13 mouse cellular contexts compared by ENCODE assay signal in genomic region chr11:115202756-115203155, GRCm38 (mm10). TPM values are rescaled to one million over a fixed set of nuclear protein-coding genes. Genes with fewer than 3 reads are reported as not detected.
A peak's percentile ranks its signal among the peaks of the same experiment; 100 is the strongest.
DNase-seq lines count a peak whose midpoint lies in the region; ATAC-seq lines count a peak whose summit lies in the region.
"Had no signal": no experiment of that assay in that cellular context is flagged by ENCODE, and none has a peak within 500 bp of the region (broad histone marks: within the 10 kb centered on the region; RNA-seq: fewer than 3 reads in every experiment).

No protein-coding gene starts in this region.

- H3K4me3 ChIP-seq in forebrain, embryonic 16.5 days (replicated peaks; ENCODE audit: low read length) = no peak overlapping the region
- H3K4me3 ChIP-seq in forebrain, embryonic 11.5 days (ENCODE audit: low read depth, low read length) = no peak overlapping the region
- H3K4me3 ChIP-seq in hindbrain, embryonic 15.5 days = no peak overlapping the region
- no peak overlapping the region for H3K4me3 ChIP-seq in hindbrain, embryonic 11.5 days (ENCODE audit: low read depth, low read length)
- H3K4me3 ChIP-seq in midbrain, embryonic 11.5 days (ENCODE audit: low read depth, low read length) = no peak overlapping the region
- H3K4me3 ChIP-seq in midbrain, embryonic 14.5 days (replicated peaks; ENCODE audit: low read depth, low read length) = no peak overlapping the region
- H3K4me3 ChIP-seq: heart, embryonic 13.5 days; hindbrain, embryonic 12.5 days; liver, embryonic 15.5 days had no signal

- H3K9ac ChIP-seq in forebrain, embryonic 16.5 days (replicated peaks; ENCODE audit: low read depth, low read length) = no peak overlapping the region
- H3K9ac ChIP-seq in forebrain, embryonic 11.5 days (ENCODE audit: low read length) = no peak overlapping the region
- H3K9ac ChIP-seq in hindbrain, embryonic 15.5 days = no peak overlapping the region
- no peak overlapping the region for H3K9ac ChIP-seq in hindbrain, embryonic 11.5 days (ENCODE audit: low read depth, low read length)
- H3K9ac ChIP-seq in midbrain, embryonic 11.5 days (ENCODE audit: low read length) = no peak overlapping the region
- no peak overlapping the region for H3K9ac ChIP-seq in midbrain, embryonic 14.5 days (replicated peaks; ENCODE audit: low read length)
- H3K9ac ChIP-seq: heart, embryonic 13.5 days; hindbrain, embryonic 12.5 days; liver, embryonic 15.5 days; lung, embryonic 14.5 days had no signal

- H3K36me3 ChIP-seq in forebrain, embryonic 16.5 days (ENCODE audit: control insufficient read depth, insufficient read depth) = peaks cover 13% of the 10 kb centered on the region; the same call in 1 of the 2 replicates
- H3K36me3 ChIP-seq in forebrain, embryonic 11.5 days (ENCODE audit: control insufficient read depth, insufficient read depth, low read length) = no peaks in the 10 kb centered on the region; the same call in 1 of the 2 replicates
- peaks cover 28% of the 10 kb centered on the region for H3K36me3 ChIP-seq in hindbrain, embryonic 15.5 days
- H3K36me3 ChIP-seq in hindbrain, embryonic 11.5 days (ENCODE audit: control insufficient read depth, insufficient read depth, low read length) = no peaks in the 10 kb centered on the region; the same call in 1 of the 2 replicates
- no peaks in the 10 kb centered on the region for H3K36me3 ChIP-seq in midbrain, embryonic 11.5 days (ENCODE audit: control insufficient read depth, insufficient read depth, low read length)
- H3K36me3 ChIP-seq in midbrain, embryonic 14.5 days (ENCODE audit: control insufficient read depth, insufficient read depth, low read length) = peaks cover 60% of the 10 kb centered on the region

- no peaks in the 10 kb centered on the region; the same call in 1 of the 2 replicates for H3K4me1 ChIP-seq in forebrain, embryonic 16.5 days (replicated peaks; ENCODE audit: control insufficient read depth, insufficient read depth, low read length)
- no peaks in the 10 kb centered on the region for H3K4me1 ChIP-seq in forebrain, embryonic 11.5 days (replicated peaks; ENCODE audit: control insufficient read depth, insufficient read depth, low read length)
- H3K4me1 ChIP-seq in hindbrain, embryonic 15.5 days (replicated peaks) = peaks cover 22% of the 10 kb centered on the region
- peaks cover 6% of the 10 kb centered on the region for H3K4me1 ChIP-seq in hindbrain, embryonic 11.5 days (replicated peaks; ENCODE audit: control insufficient read depth, insufficient read depth, low read length)
- no peaks in the 10 kb centered on the region for H3K4me1 ChIP-seq in midbrain, embryonic 11.5 days (ENCODE audit: control insufficient read depth, insufficient read depth, low read length)
- H3K4me1 ChIP-seq in midbrain, embryonic 14.5 days (ENCODE audit: control insufficient read depth, insufficient read depth, low read length) = no peaks in the 10 kb centered on the region
- H3K4me1 ChIP-seq: heart, embryonic 13.5 days; liver, embryonic 15.5 days had no signal

- H3K27me3 ChIP-seq in forebrain, embryonic 16.5 days (replicated peaks; ENCODE audit: control insufficient read depth, insufficient read depth, low read length) = no peaks in the 10 kb centered on the region
- H3K27me3 ChIP-seq in forebrain, embryonic 11.5 days (ENCODE audit: control insufficient read depth, insufficient read depth, low read length) = no peaks in the 10 kb centered on the region
- no peaks in the 10 kb centered on the region; the same call in 1 of the 2 replicates for H3K27me3 ChIP-seq in hindbrain, embryonic 15.5 days
- H3K27me3 ChIP-seq in hindbrain, embryonic 11.5 days (ENCODE audit: control insufficient read depth, insufficient read depth, low read length) = no peaks in the 10 kb centered on the region
- H3K27me3 ChIP-seq in midbrain, embryonic 11.5 days (ENCODE audit: control insufficient read depth, insufficient read depth, low read length) = no peaks in the 10 kb centered on the region
- H3K27me3 ChIP-seq in midbrain, embryonic 14.5 days (ENCODE audit: control insufficient read depth, insufficient read depth, low read length) = no peaks in the 10 kb centered on the region
- H3K27me3 ChIP-seq: CH12.LX; hindbrain, embryonic 12.5 days; liver, embryonic 15.5 days had no signal

- no peak overlapping the region for H3K27ac ChIP-seq in forebrain, embryonic 16.5 days (ENCODE audit: low read length)
- no peak overlapping the region for H3K27ac ChIP-seq in forebrain, embryonic 11.5 days (ENCODE audit: low read depth, low read length)
- no peak overlapping the region for H3K27ac ChIP-seq in hindbrain, embryonic 15.5 days (replicated peaks)
- no peak overlapping the region for H3K27ac ChIP-seq in hindbrain, embryonic 11.5 days (ENCODE audit: low read depth, low read length)
- no peak overlapping the region for H3K27ac ChIP-seq in midbrain, embryonic 11.5 days (ENCODE audit: low read depth, low read length)
- H3K27ac ChIP-seq in midbrain, embryonic 14.5 days (replicated peaks; ENCODE audit: low read depth, low read length) = no peak overlapping the region
- H3K27ac ChIP-seq: heart, embryonic 13.5 days; hindbrain, embryonic 12.5 days; liver, embryonic 15.5 days had no signal

- H3K4me2 ChIP-seq in forebrain, embryonic 16.5 days (ENCODE audit: low read length) = no peak overlapping the region
- H3K4me2 ChIP-seq in forebrain, embryonic 11.5 days (ENCODE audit: low read depth, low read length, severe bottlenecking) = no peak overlapping the region
- H3K4me2 ChIP-seq in hindbrain, embryonic 15.5 days = no peak overlapping the region
- no peak overlapping the region for H3K4me2 ChIP-seq in hindbrain, embryonic 11.5 days (replicated peaks; ENCODE audit: low read depth, low read length)
- H3K4me2 ChIP-seq in midbrain, embryonic 11.5 days = no peak overlapping the region
- H3K4me2 ChIP-seq in midbrain, embryonic 14.5 days (ENCODE audit: low read length) = no peak overlapping the region
- H3K4me2 ChIP-seq: heart, embryonic 13.5 days; hindbrain, embryonic 12.5 days; liver, embryonic 15.5 days; lung, embryonic 14.5 days had no signal

- H3K9me3 ChIP-seq in forebrain, embryonic 16.5 days (ENCODE audit: control insufficient read depth, low read length) = no peaks in the 10 kb centered on the region
- no peaks in the 10 kb centered on the region for H3K9me3 ChIP-seq in forebrain, embryonic 11.5 days (ENCODE audit: control insufficient read depth, low read length)
- H3K9me3 ChIP-seq in hindbrain, embryonic 15.5 days = no peaks in the 10 kb centered on the region
- H3K9me3 ChIP-seq in hindbrain, embryonic 11.5 days (ENCODE audit: control insufficient read depth, low read length) = no peaks in the 10 kb centered on the region
- H3K9me3 ChIP-seq in midbrain, embryonic 11.5 days (ENCODE audit: control insufficient read depth, low read length) = no peaks in the 10 kb centered on the region
- no peaks in the 10 kb centered on the region for H3K9me3 ChIP-seq in midbrain, embryonic 14.5 days (ENCODE audit: control insufficient read depth, low read length)
- H3K9me3 ChIP-seq: heart, embryonic 13.5 days; hindbrain, embryonic 12.5 days; liver, embryonic 15.5 days had no signal

- WGBS in forebrain, embryonic 16.5 days = 92% methylated on average over 9 of the region's 9 CpGs
- 92% methylated on average over 9 of the region's 9 CpGs for WGBS in forebrain, embryonic 11.5 days
- 87% methylated on average over 9 of the region's 9 CpGs for WGBS in hindbrain, embryonic 15.5 days
- WGBS in hindbrain, embryonic 11.5 days = 88% methylated on average over 9 of the region's 9 CpGs
- WGBS in midbrain, embryonic 11.5 days = 95% methylated on average over 9 of the region's 9 CpGs
- WGBS in midbrain, embryonic 14.5 days = 95% methylated on average over 9 of the region's 9 CpGs

- peak; percentile 74; the same call in 1 of the 2 replicates for ATAC-seq in cerebellum, adult (ENCODE audit: insufficient number of reproducible peaks, low FRiP score, low TSS enrichment)
- ATAC-seq in forebrain, embryonic 16.5 days = 0 out of 2 replicates have a peak, but pooled peaks have one; percentile 37
- no peak for ATAC-seq in forebrain, embryonic 11.5 days (replicated peaks; ENCODE audit: low FRiP score)
- peak; percentile 17; the same call in 1 of the 2 replicates for ATAC-seq in hindbrain, embryonic 15.5 days (ENCODE audit: low FRiP score, low read depth)
- ATAC-seq in hindbrain, embryonic 11.5 days (ENCODE audit: low FRiP score) = no peak
- ATAC-seq in midbrain, embryonic 11.5 days (ENCODE audit: low FRiP score) = peak; percentile 35; the same call in 1 of the 2 replicates
- no peak for ATAC-seq in midbrain, embryonic 14.5 days (ENCODE audit: low FRiP score, low TSS enrichment)

- DNase-seq in cerebellum, adult 11 months = no peak
- no peak for DNase-seq in forebrain, embryonic 11.5 days (ENCODE audit: low spot score)
- no peak for DNase-seq in hindbrain, embryonic 11.5 days (ENCODE audit: low spot score)
- no peak for DNase-seq in midbrain, embryonic 11.5 days (ENCODE audit: low spot score, missing footprints)
- DNase-seq in midbrain, embryonic 14.5 days = no peak

RNA-seq across cellular contexts. Expression of gene Nat9, which starts 15.1 kb away (rescaled TPM):
- 20.6 and 24.2 TPM in 2 replicates for polyA plus RNA-seq in forebrain, embryonic 16.5 days (2015; fragmentation: Nextera tagmentation; extraction: Ambion mirVana)
- polyA plus RNA-seq in forebrain, embryonic 11.5 days (2014; fragmentation: Nextera tagmentation; extraction: Ambion mirVana) = 13.8 and 16.0 TPM in 2 replicates
- polyA plus RNA-seq in hindbrain, embryonic 15.5 days (2015; fragmentation: Nextera tagmentation; extraction: Ambion mirVana) = 19.1 and 20.4 TPM in 2 replicates
- polyA plus RNA-seq in hindbrain, embryonic 11.5 days (2014; fragmentation: Nextera tagmentation; extraction: Ambion mirVana) = 19.5 and 20.1 TPM in 2 replicates
- polyA plus RNA-seq in midbrain, embryonic 11.5 days (2014; fragmentation: Nextera tagmentation; extraction: Ambion mirVana) = 17.7 and 19.2 TPM in 2 replicates
- 17.4 and 21.2 TPM in 2 replicates for polyA plus RNA-seq in midbrain, embryonic 14.5 days (2014; fragmentation: Nextera tagmentation; extraction: Ambion mirVana)

RNA-seq across cellular contexts. Expression of gene Tmem104, which starts 15.5 kb away (rescaled TPM):
- 11.0 and 11.2 TPM in 2 replicates for polyA plus RNA-seq in forebrain, embryonic 16.5 days (2015; fragmentation: Nextera tagmentation; extraction: Ambion mirVana)
- 8.8 and 9.2 TPM in 2 replicates for polyA plus RNA-seq in forebrain, embryonic 11.5 days (2014; fragmentation: Nextera tagmentation; extraction: Ambion mirVana)
- polyA plus RNA-seq in hindbrain, embryonic 15.5 days (2015; fragmentation: Nextera tagmentation; extraction: Ambion mirVana) = 15.1 and 17.5 TPM in 2 replicates
- 7.2 and 7.3 TPM in 2 replicates for polyA plus RNA-seq in hindbrain, embryonic 11.5 days (2014; fragmentation: Nextera tagmentation; extraction: Ambion mirVana)
- polyA plus RNA-seq in midbrain, embryonic 11.5 days (2014; fragmentation: Nextera tagmentation; extraction: Ambion mirVana) = 6.2 and 9.2 TPM in 2 replicates
- 10.9 and 14.9 TPM in 2 replicates for polyA plus RNA-seq in midbrain, embryonic 14.5 days (2014; fragmentation: Nextera tagmentation; extraction: Ambion mirVana)

RNA-seq across cellular contexts. Expression of gene Slc9a3r1, which starts 39.6 kb away (rescaled TPM):
- polyA plus RNA-seq in forebrain, embryonic 16.5 days (2015; fragmentation: Nextera tagmentation; extraction: Ambion mirVana) = 49.9 and 57.3 TPM in 2 replicates
- polyA plus RNA-seq in forebrain, embryonic 11.5 days (2014; fragmentation: Nextera tagmentation; extraction: Ambion mirVana) = 34.3 and 35.2 TPM in 2 replicates
- polyA plus RNA-seq in hindbrain, embryonic 15.5 days (2015; fragmentation: Nextera tagmentation; extraction: Ambion mirVana) = 68.7 and 70.2 TPM in 2 replicates
- polyA plus RNA-seq in hindbrain, embryonic 11.5 days (2014; fragmentation: Nextera tagmentation; extraction: Ambion mirVana) = 29.5 and 33.7 TPM in 2 replicates
- polyA plus RNA-seq in midbrain, embryonic 11.5 days (2014; fragmentation: Nextera tagmentation; extraction: Ambion mirVana) = 26.8 and 32.0 TPM in 2 replicates
- 44.3 and 46.6 TPM in 2 replicates for polyA plus RNA-seq in midbrain, embryonic 14.5 days (2014; fragmentation: Nextera tagmentation; extraction: Ambion mirVana)

Comparison
In these comparisons a context has a peak if more than half of its experiments do, and no peak if none do; other contexts are left out.
1. ATAC-seq: peak in cerebellum, adult (single experiment), forebrain, embryonic 16.5 days (single experiment), hindbrain, embryonic 15.5 days (single experiment) and midbrain, embryonic 11.5 days (single experiment); none in forebrain, embryonic 11.5 days (single experiment), hindbrain, embryonic 11.5 days (single experiment) and midbrain, embryonic 14.5 days (single experiment).